Mouse (Mus musculus) midbrain, embryonic 11.5 days (tissue): ENCODE measurements at regions not wholly inside any gene's neighbourhood (a gene's known extent, or its start where the extent isn't known, plus 50 kb on each side); places are given as distances from the start of the nearest gene placed in this dataset.

Source experiments
- ATAC-seq: fragments of 200-750 bp; cut with Nextera tagmentation; 2 replicates; pipeline ENCODE4 v1.8.0; 2017; ENCODE audit warnings: moderate TSS enrichment, moderate library complexity; ENCODE audit not compliant: low FRiP score
- DNase-seq: peaks from one replicate; pipeline ENCODE4 v3.0.0; 2015; ENCODE audit warnings: low spot score; ENCODE audit errors: missing footprints
- H3K27ac ChIP-seq: fragments of 300-500 bp; sonication (generic); 2 replicates; pipeline ENCODE4 v1.5.1; 2014; ENCODE audit warnings: low read depth, low read length
- H3K27me3 ChIP-seq: fragments of 300-500 bp; sonication (generic); 2 replicates; pipeline ENCODE4 v1.6.1; 2014; ENCODE audit warnings: mild to moderate bottlenecking, low read length, moderate library complexity, mixed read lengths; ENCODE audit not compliant: control insufficient read depth, insufficient read depth
- H3K36me3 ChIP-seq: fragments of 300-500 bp; sonication (generic); 2 replicates; pipeline ENCODE4 v1.6.1; 2014; ENCODE audit warnings: mild to moderate bottlenecking, low read length, moderate library complexity, mixed read lengths; ENCODE audit not compliant: control insufficient read depth, insufficient read depth
- H3K4me1 ChIP-seq: fragments of 300-500 bp; sonication (generic); 2 replicates; pipeline ENCODE4 v1.6.1; 2014; ENCODE audit warnings: low read length; ENCODE audit not compliant: control insufficient read depth, insufficient read depth
- H3K4me2 ChIP-seq: fragments of 300-500 bp; sonication (generic); 2 replicates; pipeline ENCODE4 v1.6.1; 2014; ENCODE audit warnings: mild to moderate bottlenecking, moderate library complexity
- H3K4me3 ChIP-seq: fragments of 300-500 bp; sonication (generic); 2 replicates; pipeline ENCODE4 v1.5.1; 2014; ENCODE audit warnings: low read depth, low read length
- H3K9ac ChIP-seq: fragments of 300-500 bp; sonication (generic); 2 replicates; pipeline ENCODE4 v1.6.1; 2014; ENCODE audit warnings: low read length
- H3K9me3 ChIP-seq: fragments of 300-500 bp; sonication (generic); 2 replicates; pipeline ENCODE4 v1.6.1; 2016; ENCODE audit warnings: low read length; ENCODE audit not compliant: control insufficient read depth
- WGBS: fragments of 180-500 bp; shearing (Covaris S2); extraction: QIAGEN DNeasy Blood & Tissue Kit; methylation state at CpG from one replicate; pipeline ENCODE4 v1.1.7; 2014; 5-methylcytosine and 5-hydroxymethylcytosine counted together

DNA sequence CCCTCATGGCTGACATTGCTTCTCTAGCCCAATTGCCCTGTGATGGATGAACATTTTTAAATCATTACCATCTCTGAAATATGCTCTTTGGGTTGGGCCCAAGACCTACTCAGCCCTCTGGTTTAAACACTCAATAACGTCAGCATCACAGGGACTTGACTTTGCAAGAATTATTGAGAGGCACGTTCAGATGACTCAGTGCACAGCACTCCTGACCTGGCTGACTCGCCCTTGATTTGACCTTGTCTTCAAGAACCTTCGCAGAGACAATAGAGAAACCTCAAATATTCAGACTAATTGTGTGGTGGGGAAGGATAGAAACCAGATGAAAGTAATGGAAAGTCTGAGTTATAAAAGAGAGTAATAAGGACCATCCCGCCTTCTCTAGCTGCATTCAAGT lies 127.9 kb upstream of the Lnx1 start:
- no peak overlapping the region for H3K27ac ChIP-seq
- no peak overlapping the region for H3K4me2 ChIP-seq
- no peaks in the 10 kb centered on the region for H3K27me3 ChIP-seq
- DNase-seq, result no peak
- no peaks in the 10 kb centered on the region for H3K9me3 ChIP-seq
- H3K9ac ChIP-seq, result no peak overlapping the region
- no peak for ATAC-seq
- H3K4me1 ChIP-seq, result no peaks in the 10 kb centered on the region
- no peak overlapping the region for H3K4me3 ChIP-seq
- H3K36me3 ChIP-seq, result no peaks in the 10 kb centered on the region
- WGBS, result 89% methylated on average over 5 of the region's 5 CpGs

DNA sequence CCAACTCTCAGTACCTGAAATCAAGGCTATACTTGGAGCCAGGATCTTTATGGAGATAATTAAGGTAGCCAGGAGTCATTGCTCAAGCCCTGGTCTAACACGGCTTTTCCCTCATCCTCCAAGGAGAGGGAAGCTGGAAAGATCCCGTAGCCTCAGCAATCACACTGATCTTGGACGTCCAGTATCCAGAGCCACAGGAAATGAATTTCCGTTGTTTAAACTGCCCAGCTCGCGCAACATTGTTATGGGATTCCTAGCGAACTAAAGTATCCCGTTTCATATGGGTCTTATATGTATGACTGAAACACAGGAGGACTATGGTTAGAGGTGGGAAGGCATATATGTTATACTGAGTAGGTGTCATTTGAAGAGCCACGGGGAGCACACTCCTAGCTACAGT lies 126.3 kb upstream of the Lnx1 start:
- Histone ChIP-seq H3K27me3 (no peaks in the 10 kb centered on the region), H3K4me3 (no peak overlapping the region), H3K9me3 (no peaks in the 10 kb centered on the region), H3K36me3 (no peaks in the 10 kb centered on the region), H3K4me2 (no peak overlapping the region), H3K4me1 (no peaks in the 10 kb centered on the region), H3K27ac (no peak overlapping the region), H3K9ac (no peak overlapping the region)
- 90% methylated on average over 9 of the region's 9 CpGs for WGBS
- peak; percentile 31 for DNase-seq
- ATAC-seq, result no peak

DNA sequence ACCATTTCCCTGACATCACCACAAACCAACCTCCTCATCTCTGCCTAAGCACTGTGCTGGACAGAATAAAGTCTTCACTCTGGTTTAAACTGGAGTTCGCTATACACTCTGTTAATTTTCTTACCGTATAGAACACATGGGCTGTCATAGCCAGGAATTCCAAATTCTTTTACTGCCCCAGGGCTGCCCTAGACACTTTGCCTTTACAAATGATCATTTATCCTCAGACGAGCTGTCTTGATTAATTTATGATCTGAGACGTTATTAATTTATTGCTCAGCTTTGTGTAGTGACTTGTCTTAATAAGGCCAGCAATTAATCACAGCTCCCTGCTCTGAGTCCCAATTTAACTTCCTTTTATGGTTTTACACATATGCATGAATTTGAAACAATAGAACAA lies 125.2 kb upstream of the Lnx1 start:
- Histone ChIP-seq H3K4me2 (no peak overlapping the region), H3K9ac (no peak overlapping the region), H3K36me3 (no peaks in the 10 kb centered on the region), H3K4me3 (no peak overlapping the region), H3K9me3 (no peaks in the 10 kb centered on the region), H3K27ac (no peak overlapping the region), H3K27me3 (no peaks in the 10 kb centered on the region), H3K4me1 (no peaks in the 10 kb centered on the region)
- DNase-seq, result peak; percentile 69
- WGBS, result 85% methylated on average over 4 of the region's 4 CpGs
- ATAC-seq, result no peak

DNA sequence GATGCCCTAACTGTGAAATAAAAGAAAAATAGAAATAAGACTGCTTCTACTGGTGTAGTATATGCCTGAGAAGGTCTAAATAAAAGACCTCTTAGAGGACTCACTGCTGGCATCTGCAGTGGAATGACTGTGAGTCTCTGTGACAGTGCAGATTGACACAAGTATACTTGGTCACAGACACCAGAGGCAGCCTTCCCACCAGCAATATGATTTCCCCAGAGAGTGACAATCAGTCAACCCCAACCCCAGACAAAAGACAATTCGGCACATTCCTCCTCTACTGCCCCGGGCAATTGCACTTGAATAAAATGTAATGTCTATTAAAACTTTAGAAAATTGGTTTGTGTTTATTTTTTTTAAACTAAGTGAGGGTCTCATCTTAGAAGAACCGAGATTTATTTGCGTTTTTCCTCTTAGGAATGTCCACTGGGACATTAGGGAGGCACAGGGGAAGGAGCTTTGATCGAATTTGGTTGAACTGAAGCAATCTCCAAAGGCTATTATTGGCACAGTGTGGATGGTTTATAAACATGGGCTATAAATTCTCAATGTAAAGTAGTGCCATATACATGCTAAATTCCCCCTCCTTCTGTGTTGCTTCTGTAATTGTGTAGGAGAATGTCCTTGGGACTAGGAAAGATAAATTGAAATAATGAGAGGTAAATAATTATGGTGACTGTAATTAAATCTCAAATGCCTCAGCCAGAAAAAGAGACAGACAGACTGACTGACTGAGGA lies 123.0 kb upstream of the Lnx1 start:
- Histone ChIP-seq H3K36me3 (no peaks in the 10 kb centered on the region), H3K27me3 (no peaks in the 10 kb centered on the region), H3K4me2 (no peak overlapping the region), H3K9me3 (no peaks in the 10 kb centered on the region), H3K4me3 (no peak overlapping the region), H3K4me1 (no peaks in the 10 kb centered on the region), H3K9ac (no peak overlapping the region), H3K27ac (no peak overlapping the region)
- ATAC-seq (no peak), DNase-seq (no peak)
- WGBS, result 73% methylated on average over 5 of the region's 5 CpGs

DNA sequence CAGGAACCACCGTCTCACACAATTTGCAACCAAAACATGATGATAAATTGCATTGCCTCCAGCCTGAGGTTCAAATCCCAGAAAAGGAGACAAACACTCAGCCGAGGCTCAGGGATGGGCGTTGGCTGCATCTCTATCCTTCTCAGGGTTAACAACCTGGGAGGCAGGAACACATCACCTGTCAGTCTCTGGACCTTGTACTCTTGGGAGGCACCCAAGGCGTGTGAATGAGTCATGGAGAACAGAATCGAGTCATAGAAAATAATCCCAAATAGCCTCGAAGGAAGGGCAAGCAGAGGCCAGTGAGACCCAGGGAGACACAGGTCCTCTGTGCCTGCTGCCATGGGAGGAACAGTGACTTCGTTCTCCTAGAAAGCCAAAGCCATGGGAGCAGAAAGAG lies 121.0 kb upstream of the Lnx1 start:
- DNase-seq (no peak), ATAC-seq (no peak)
- 86% methylated on average over 7 of the region's 7 CpGs for WGBS
- H3K4me1 ChIP-seq, result no peaks in the 10 kb centered on the region
- no peak overlapping the region for H3K4me2 ChIP-seq
- H3K36me3 ChIP-seq, result no peaks in the 10 kb centered on the region
- no peaks in the 10 kb centered on the region for H3K27me3 ChIP-seq
- no peak overlapping the region for H3K9ac ChIP-seq
- no peaks in the 10 kb centered on the region for H3K9me3 ChIP-seq
- no peak overlapping the region for H3K4me3 ChIP-seq
- H3K27ac ChIP-seq, result no peak overlapping the region

DNA sequence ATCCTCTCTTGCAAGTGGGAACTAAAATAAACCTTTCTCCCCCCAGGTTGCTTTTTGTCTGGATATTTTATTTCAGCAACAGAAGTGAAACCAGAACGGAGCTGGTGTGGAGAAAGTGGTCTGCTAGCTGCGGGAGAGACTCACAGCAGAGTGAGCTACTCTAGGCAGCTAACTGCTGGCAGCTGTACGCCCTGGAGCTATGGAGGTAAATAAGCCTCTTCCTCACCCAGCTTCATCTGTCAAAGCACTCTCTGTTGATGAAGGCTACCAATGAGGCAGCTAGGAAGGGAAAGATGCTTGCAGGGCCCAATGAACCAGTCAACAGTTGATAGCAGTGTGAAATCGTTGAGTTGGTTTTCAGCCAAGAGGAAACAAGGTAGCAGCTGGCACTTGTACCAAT lies 119.3 kb upstream of the Lnx1 start:
- 85% methylated on average over 4 of the region's 4 CpGs for WGBS

DNA sequence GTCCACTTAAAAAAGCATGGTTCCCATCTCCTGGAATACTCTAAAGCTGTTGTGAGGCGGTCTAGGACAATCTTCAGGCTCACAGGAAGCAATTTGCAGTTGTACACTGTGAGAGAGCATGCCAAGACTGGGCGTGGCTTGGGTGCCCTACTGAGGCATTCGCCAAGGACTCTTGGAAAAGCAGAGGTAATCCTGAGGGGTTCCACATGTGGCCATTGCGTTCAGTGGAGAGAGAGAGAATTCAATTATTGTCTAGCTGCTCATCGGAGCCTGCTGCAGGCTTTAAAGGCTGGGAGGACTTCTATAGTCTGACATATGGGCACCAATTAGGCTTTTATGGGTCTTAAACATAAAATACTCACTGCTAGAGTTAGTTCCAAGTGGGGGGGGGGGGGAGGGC lies 113.8 kb upstream of the Lnx1 start:
- WGBS, result 73% methylated on average over 5 of the region's 5 CpGs
- no peaks in the 10 kb centered on the region for H3K27me3 ChIP-seq
- H3K4me1 ChIP-seq, result no peaks in the 10 kb centered on the region
- no peak overlapping the region for H3K4me3 ChIP-seq
- ATAC-seq, result no peak
- H3K36me3 ChIP-seq, result no peaks in the 10 kb centered on the region
- no peak overlapping the region for H3K9ac ChIP-seq
- no peak overlapping the region for H3K4me2 ChIP-seq
- no peak for DNase-seq
- no peaks in the 10 kb centered on the region for H3K9me3 ChIP-seq
- no peak overlapping the region for H3K27ac ChIP-seq

More for the DNA sequence above, 119.3 kb upstream of the Lnx1 start:
- Histone ChIP-seq H3K36me3 (no peaks in the 10 kb centered on the region), H3K9ac (no peak overlapping the region), H3K27me3 (no peaks in the 10 kb centered on the region), H3K4me3 (no peak overlapping the region), H3K27ac (no peak overlapping the region), H3K9me3 (no peaks in the 10 kb centered on the region), H3K4me2 (no peak overlapping the region), H3K4me1 (no peaks in the 10 kb centered on the region)
- DNase-seq, result no peak
- ATAC-seq, result no peak

DNA sequence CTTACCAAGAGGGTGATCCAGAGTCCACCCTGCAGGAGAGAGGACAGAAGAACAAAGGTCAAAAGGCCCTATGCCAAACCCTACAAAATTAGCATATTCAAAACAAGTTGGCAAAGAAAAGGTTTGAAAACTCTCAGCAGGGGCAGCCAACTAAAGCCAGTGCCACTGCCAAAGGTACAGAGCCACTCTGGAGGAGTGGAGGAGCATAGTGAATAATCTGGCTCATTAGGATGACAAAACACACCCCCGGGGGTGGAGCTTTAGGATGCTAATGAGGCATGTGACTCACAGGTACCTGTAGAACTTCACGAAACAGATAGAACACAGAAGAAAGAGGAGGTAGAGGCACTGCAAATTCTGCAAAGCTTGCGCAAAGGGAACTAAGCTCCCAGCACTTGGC lies 110.7 kb upstream of the Lnx1 start:
- 27% methylated on average over 3 of the region's 3 CpGs for WGBS

DNA sequence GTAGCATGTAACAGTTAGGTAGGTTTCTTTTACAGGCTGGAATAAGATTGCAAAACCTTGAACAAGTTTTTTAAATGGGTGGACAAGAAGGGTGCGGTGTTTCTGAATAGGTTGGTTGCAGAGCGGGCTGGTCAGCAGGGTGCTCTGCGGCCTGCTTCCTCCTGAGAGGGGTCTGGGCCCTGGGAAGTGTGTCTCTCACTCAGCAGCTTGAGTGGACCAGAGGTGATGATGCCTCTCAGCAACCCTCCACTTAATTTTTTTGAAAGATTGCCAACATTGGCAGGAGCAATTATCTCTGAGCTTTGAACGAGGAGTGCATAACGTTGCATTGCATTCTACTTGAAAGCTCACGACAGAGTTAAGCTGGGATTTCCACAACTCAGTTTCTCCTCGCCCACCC lies 108.3 kb upstream of the Lnx1 start:
- H3K9me3 ChIP-seq, result no peaks in the 10 kb centered on the region
- WGBS, result 82% methylated on average over 7 of the region's 7 CpGs
- ATAC-seq (no peak), DNase-seq (no peak)
- no peak overlapping the region for H3K27ac ChIP-seq
- no peaks in the 10 kb centered on the region for H3K27me3 ChIP-seq
- no peak overlapping the region for H3K4me3 ChIP-seq
- no peak overlapping the region for H3K4me2 ChIP-seq
- no peaks in the 10 kb centered on the region for H3K36me3 ChIP-seq
- H3K4me1 ChIP-seq, result no peaks in the 10 kb centered on the region
- H3K9ac ChIP-seq, result no peak overlapping the region

More for the DNA sequence above, 110.7 kb upstream of the Lnx1 start:
- Histone ChIP-seq H3K4me3 (no peak overlapping the region), H3K9me3 (no peaks in the 10 kb centered on the region), H3K4me2 (no peak overlapping the region), H3K4me1 (no peaks in the 10 kb centered on the region), H3K27me3 (no peaks in the 10 kb centered on the region), H3K9ac (no peak overlapping the region), H3K27ac (no peak overlapping the region), H3K36me3 (no peaks in the 10 kb centered on the region)
- ATAC-seq (no peak), DNase-seq (peak; percentile 59)
